Mouse (Mus musculus) adrenal gland, adult (tissue): ENCODE results near the gene Fer1l4.

Source experiments
- DNase-seq, 2 experiments: peaks; one replicate each; pipeline ENCODE4 v3.0.0; 2022 to 2023; ENCODE audit warnings: low spot score in 1 of 2; ENCODE audit not compliant: inconsistent age in 2 of 2

The Fer1l4 gene

GRCm38 (mm10) chr2:156007888-156008532 is 44.7 kb downstream of the Fer1l4 start, which contains the start of the genes 6430550D23Rik and Ergic3:
6430550D23Rik (minus strand) TSS chr2:156007977.
Ergic3 (plus strand) TSS chr2:156008045.
- peak; percentile 99 to 100 for DNase-seq

- no peak for DNase-seq
Observed at GRCm38 (mm10) chr2:156005393-156005792, 47.4 kb downstream of the Fer1l4 start.

- peak in 1 of 2 experiments; percentile 50 for DNase-seq
Observed at GRCm38 (mm10) chr2:155991863-155992321, 60.9 kb downstream of the Fer1l4 start.

- no peak for DNase-seq
Observed at GRCm38 (mm10) chr2:155991151-155991550, 61.6 kb downstream of the Fer1l4 start.

GRCm38 (mm10) chr2:155989085-155989484 is 63.7 kb downstream of the Fer1l4 start:
- no peak for DNase-seq

GRCm38 (mm10) chr2:155987131-155987530 is 65.6 kb downstream of the Fer1l4 start:
- no peak for DNase-seq

GRCm38 (mm10) chr2:155985776-155986175 is 67.0 kb downstream of the Fer1l4 start:
- no peak for DNase-seq

- DNase-seq, result peak; percentile 21 to 58
Observed at GRCm38 (mm10) chr2:155979328-155979991, 73.3 kb downstream of the Fer1l4 start.

GRCm38 (mm10) chr2:155974087-155974731 is 78.5 kb downstream of the Fer1l4 start:
- no peak for DNase-seq

GRCm38 (mm10) chr2:155973348-155973747 is 79.4 kb downstream of the Fer1l4 start:
- no peak for DNase-seq
